Mouse (Mus musculus): ENCODE data around the gene Pgd.

- no peak for TF ChIP-seq POLR2A (IDR thresholded peaks at IDR 0.05; ENCODE audit: insufficient read length, low read depth)
- TF ChIP-seq MAX (IDR thresholded peaks at IDR 0.05; ENCODE audit: low read depth): no peak
- no peak for TF ChIP-seq POLR2AphosphoS2 (IDR thresholded peaks at IDR 0.05; ENCODE audit: insufficient read length, low read depth)
- no peak for TF ChIP-seq USF1 (IDR thresholded peaks at IDR 0.05; ENCODE audit: low read depth)
These were observed 9.1 kb downstream of the Pgd start for GRCm38 (mm10) chr4:149157415-149157973.
